Mouse (Mus musculus) kidney, adult 11 months (tissue): ENCODE data around the gene Olfr467.
"Not testable (repeated sequence)": the region's sequence is repeated elsewhere in the genome, so short reads cannot be mapped to it uniquely, and the experiment has no call there.

Experiments
- DNase-seq: peaks from one replicate; pipeline ENCODE4 v3.0.0; 2022

Olfr467 gene

DNA sequence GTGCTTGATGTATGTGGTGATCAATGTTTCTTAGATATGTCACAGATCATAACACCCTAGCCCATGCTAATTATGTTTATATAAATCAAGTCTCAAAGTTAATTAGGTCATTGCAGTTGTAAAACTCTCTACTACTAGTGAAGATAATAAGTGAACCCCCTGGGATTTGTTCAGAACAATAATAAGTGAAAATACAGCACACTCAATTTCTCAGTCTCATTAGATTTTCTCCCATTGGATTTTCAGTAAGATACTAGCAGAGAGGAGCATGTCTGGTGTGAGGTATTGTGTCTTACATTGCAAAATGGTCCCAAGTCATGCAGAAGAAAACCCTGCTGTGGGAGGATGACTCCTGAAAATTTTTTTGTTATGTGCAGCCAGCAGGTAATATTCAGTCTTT, at the start of gene Olfr467:
Gene Olfr467 (plus strand): TSS at position 301 of the 400 bp plus-strand sequence.
- DNase-seq: no peak

- DNase-seq: no peak
These were observed 41.3 kb upstream of the Olfr467 start for GRCm38 (mm10) chr7:107770812-107771211.

DNA sequence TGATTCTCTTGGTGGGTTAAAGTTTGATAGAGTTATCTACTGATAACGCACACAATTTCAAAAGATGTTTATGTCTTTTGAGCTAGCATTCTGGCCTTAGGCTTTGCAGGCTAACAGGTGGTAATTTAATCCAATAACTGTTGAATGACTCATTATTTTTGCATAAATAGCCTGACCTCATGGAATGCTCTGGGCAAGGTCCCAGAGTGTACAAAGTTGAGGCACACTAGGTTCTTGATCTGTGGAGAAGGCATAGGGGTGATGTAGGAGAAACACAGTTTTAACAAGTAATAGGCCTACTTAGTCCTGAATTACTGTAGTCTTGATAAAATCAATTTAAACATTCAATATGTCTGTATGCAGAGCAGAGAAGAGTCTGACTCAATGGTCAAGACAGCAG, 33.8 kb upstream of the Olfr467 start:
- DNase-seq: no peak

DNA sequence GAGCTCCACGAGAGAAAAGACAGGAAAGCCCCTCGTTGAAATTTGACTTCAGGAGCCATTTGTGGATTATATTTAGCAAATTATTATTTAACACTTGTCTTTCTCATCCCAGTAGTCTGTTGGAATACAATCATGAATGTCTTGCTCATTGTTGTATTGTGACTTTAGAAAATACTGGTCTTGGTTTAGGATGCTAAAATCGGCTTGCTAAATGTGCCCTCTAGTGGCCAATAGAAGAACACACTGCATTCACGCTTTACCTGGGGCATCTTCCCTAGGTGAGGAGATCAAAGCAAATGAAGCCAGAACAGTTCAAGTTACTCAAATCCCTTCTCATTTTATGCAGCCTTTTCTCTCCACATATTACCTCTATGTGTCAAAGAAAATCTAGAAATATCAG, 32.5 kb upstream of the Olfr467 start:
- no peak for DNase-seq

GRCm38 (mm10) chr7:107787977-107788620, 24.0 kb upstream of the Olfr467 start:
- no peak for DNase-seq

GRCm38 (mm10) chr7:107796500-107796899, 15.6 kb upstream of the Olfr467 start:
- DNase-seq: no peak

DNA sequence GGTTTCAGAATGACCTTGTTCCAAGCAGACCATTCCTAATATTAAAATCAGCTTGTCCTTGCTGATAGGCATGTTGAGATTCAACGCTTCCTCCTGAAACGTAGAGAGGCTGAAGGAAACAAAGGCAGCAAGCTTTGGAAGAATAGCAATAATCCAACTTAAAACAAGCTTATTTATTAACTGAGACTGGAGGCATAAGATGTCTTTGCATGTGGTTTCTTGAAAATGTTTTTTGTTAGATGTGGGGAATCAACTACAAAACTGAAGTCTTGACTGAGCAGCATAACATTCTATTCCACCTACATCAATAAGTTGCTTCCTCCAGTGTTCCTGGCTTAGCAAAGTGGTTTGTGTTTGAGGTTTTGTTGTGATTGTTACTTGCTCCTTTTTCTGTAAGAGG, 11.0 kb upstream of the Olfr467 start, which contains the start of gene Ovch2:
Gene Ovch2 (minus strand): TSS at position 101 of the 400 bp plus-strand sequence.
- DNase-seq: no peak

DNA sequence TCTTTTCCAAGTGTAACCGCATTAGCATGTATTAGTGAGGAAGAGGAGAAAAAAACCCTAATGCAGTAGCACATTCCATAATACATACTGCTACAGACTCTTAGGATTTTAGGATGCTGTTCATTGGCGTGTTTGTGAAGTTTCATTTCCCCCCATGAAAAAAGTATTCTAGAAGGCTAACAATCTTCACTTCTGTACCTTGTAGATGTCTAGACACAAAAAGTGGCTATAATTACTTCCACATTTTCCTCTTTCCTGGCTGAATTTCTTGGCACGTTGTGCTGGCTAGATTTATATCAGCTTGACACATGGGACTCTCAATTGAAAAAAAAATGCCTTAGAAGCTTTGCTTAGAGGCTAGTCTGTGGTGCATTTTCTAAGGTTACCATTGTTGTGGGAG, 9.9 kb upstream of the Olfr467 start:
- DNase-seq: no peak

GRCm38 (mm10) chr7:107819442-107819841, 7.4 kb downstream of the Olfr467 start:
- no peak for DNase-seq

DNA sequence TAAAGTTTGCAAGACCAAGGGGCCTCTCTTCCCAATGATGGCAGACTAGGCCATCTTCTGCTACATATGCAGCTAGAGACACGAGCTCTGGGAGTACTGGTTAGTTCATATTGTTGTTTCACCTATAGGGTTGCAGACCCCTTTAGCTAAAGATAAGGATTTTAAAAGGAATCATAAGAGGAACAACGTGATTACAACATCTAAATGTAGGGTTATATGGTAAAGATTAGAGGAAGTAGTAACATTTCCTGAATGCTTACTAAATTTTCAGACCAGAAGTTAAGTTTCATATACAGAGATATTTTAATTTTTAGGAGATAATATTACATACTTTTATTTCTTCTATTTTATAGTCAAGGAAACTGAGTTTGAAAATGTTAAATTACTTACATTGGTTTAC, 11.8 kb downstream of the Olfr467 start:
- DNase-seq: not testable (repeated sequence)

GRCm38 (mm10) chr7:107825441-107825840, 13.4 kb downstream of the Olfr467 start, which contains the start of gene Olfr469:
Olfr469 (minus strand) TSS chr7:107825541.
- DNase-seq: not testable (repeated sequence)

GRCm38 (mm10) chr7:107841719-107842118, 29.7 kb downstream of the Olfr467 start:
- DNase-seq: no peak

DNA sequence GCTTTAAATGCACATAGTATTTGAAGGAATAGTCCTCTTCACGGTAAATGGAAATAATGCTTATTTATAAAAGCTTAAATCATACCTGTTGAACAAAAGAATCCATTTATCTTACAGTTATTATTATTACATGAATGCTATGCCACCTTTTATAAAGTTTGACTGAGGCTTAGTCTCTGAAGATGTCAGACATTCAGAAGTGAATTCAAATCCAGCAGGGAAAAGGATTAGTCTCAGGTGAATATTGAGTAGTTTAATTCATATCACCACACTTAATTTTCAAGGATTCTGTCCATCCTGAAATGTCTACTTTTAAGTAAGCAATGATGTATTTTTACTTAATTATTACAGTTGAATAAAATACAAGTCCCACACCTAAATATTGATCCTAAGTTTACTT, 35.3 kb downstream of the Olfr467 start, which contains the start of gene Olfr470:
Gene Olfr470 (minus strand): TSS at position 101 of the 400 bp plus-strand sequence.
- DNase-seq: not testable (repeated sequence)
